Mouse (Mus musculus) gastrocnemius, adult 2 months (tissue): ENCODE measurements around the gene Hsbp1. TPM values are rescaled to one million over a fixed set of nuclear protein-coding genes. Genes with fewer than 3 reads are reported as not detected.
"Not testable (repeated sequence)": the region's sequence is repeated elsewhere in the genome, so short reads cannot be mapped to it uniquely, and the experiment has no call there.

Experiments used
- DNase-seq: peaks from one replicate; pipeline ENCODE4 v3.0.0; 2022
- H3K27ac ChIP-seq: fragments of 200-600 bp; 2 replicates; pipeline ENCODE4 v1.8.1; 2022; ENCODE audit warnings: mild to moderate bottlenecking
- H3K4me3 ChIP-seq: fragments of 200-600 bp; 2 replicates; pipeline ENCODE4 v1.8.1; 2022; ENCODE audit warnings: mild to moderate bottlenecking, moderate library complexity
- CTCF ChIP-seq: fragments of 200-600 bp; IDR thresholded peaks from 2 replicates; pipeline ENCODE4 v1.8.1; 2022; ENCODE audit warnings: antibody characterized with exemption, mild to moderate bottlenecking, moderate library complexity
- intact Hi-C: fragments of 180-260 bp; cut with DNase I; formaldehyde crosslinking; loops from one replicate; pipeline ENCODE4 v1.15.1; 2025
- total RNA-seq, 2 experiments: library from RNA; stranded (reverse); gene quantifications; 2 replicates each; pipeline ENCODE4 v1.2.3; 2021

Gene Hsbp1
- total RNA-seq, 2 experiments from 2014 or later, result 132 to 151 TPM

DNA sequence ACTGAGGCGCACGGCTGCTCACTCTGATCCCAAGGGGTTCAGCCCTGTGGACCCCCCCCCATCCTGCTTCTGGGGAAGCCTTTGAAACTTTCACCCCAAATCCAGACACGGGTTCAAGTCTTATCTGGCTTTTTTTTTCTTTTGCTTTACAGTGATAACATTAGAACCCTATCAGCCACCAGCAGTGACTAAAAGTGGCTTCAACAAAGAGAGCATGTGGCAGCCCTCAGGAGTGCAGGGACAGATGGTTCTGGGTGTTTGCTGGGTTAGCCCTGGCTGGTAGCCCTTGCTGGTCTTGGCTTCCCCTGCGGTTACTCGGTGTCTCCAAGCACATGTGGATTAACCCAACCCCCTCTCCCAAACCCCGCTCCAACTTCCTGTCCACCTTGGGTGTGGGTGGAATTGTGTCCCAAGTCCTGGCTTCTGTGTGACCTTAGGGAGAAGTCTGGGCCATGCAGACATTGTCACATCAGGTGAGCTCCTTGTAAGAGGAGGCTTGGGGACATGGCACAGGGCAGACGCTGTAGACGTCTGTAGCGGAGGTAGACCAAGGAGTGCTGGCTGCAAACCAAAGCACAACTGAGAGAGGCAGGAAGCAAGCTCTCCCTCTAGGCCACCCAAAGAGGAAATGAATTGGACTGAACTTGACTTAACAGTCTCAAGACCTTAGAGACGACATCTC lies 8.8 kb downstream of the Hsbp1 start:
- intact Hi-C loops, result no loop called here
- no peak for DNase-seq
- no peak for TF ChIP-seq CTCF
- no peak overlapping the region for H3K27ac ChIP-seq
- H3K4me3 ChIP-seq, result no peak overlapping the region

DNA sequence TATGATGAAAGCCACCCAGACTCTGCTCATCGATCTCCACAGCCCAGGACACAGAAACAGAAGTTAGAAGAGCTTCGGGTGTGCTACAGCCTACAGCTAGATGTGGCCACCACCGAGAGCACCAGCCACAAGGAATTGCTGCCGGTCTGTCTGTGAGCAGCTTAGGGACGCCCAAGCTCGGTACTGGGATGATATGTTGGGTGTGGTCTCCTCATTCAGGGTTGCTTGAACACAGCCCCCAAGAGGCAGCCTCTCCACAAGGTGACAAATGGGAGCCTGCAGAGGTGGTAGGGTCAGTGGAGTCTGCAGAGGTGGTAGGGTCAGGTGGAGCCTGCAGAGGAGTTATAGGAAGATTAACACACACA lies 9.4 kb downstream of the Hsbp1 start:
- Histone ChIP-seq H3K4me3 (no peak overlapping the region), H3K27ac (no peak overlapping the region)
- no peak for TF ChIP-seq CTCF
- intact Hi-C loops, result no loop called here
- no peak for DNase-seq

DNA sequence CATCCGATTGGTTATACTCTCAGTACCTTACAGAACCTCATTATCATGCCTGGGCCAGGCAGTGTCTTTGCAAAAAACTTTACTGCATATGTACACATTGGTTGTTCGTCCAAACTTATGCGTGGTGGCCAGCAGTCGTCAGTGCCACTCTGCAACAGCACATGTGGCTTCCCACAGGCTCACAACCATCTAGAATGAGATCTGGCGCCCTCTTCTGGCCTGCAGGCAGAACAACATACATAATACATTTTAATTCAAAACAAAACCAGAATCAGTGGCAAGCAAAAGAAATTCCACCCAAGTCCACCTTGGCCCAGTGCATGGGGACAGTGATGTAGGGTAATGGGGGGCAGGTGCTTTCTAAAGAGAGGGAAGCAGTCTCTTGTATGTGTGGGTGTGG lies 12.3 kb downstream of the Hsbp1 start:
- peak; percentile 37; the same call in 1 of the 2 replicates for TF ChIP-seq CTCF
- DNase-seq, intact Hi-C loops, H3K27ac ChIP-seq, H3K4me3 ChIP-seq: not testable (repeated sequence)

DNA sequence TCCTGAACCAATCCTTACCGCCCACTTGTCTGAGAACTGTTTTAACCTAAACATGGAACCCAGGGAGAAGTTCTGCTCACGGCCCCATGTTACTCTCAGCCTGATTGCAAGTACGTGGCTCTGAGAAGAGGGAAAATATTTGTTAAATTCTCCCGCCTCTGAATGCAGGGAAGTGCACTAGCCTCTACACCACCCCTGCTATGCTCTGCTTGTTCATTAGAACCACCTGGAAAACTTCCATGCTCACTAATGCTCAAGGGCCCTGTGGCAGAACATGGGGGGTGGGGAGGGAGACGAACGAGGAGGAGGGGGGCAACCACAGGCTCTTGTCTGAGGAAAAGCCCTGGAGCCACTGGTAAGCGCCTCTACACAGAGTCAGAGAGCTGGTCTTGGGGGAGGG lies 13.9 kb downstream of the Hsbp1 start:
- H3K4me3 ChIP-seq, result no peak overlapping the region
- TF ChIP-seq CTCF, result no peak
- no peak overlapping the region for H3K27ac ChIP-seq
- DNase-seq, result no peak
- intact Hi-C loops, result no loop called here

DNA sequence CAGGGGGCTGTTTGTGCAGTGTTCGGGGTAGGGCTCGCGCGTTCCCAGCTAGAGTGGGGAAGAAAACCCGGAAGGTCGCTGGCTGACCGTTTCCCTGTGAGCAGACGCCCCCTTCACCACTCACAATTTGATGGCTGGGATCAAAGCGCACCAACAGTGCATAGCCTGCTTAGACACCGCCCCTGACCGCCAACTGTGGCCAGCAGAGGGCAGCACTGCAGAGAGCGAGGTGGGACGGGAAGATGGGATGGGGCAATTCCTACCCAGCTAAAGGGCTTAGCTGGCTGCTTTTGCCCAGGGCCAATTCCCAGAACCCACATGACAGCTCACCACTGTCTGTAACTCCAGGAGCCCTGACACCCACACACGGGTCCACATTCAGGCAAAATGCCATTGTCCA lies 14.5 kb downstream of the Hsbp1 start:
- intact Hi-C loops, result loop anchor here (1.0 kb wide), 1 partner anchor 25 kb away; no protein-coding TSS in a partner anchor
- DNase-seq, result peak; percentile 76

DNA sequence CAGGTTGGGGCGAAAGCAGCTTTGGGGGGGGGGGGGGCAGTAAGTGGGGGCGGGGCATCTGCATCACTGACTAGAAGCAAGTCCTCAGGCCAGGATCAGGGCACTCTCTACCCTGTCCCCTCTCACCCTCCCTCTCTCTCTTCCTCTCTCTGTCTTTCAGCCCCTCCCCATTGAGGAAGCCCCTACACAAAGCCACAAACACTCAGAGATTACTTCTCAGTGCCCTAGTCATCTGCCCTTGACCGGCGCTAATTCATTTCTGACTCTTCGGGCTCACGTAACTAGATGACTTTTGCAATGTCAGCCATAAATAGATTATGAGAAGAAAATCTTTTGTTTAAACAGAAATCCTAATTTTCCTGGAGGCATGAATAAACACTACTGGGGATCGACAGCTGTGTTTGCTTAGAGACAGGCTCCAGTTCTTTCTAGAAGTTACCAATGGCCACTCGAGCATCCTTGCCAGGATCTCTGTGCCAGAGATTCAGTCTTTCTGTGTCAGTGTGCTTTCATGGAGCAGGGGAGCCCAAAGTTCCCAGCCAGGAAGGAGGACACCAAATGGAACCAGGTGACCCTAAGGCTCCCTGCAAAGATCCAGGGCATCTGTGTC lies 16.5 kb downstream of the Hsbp1 start:
- no peak overlapping the region for H3K4me3 ChIP-seq
- TF ChIP-seq CTCF, result no peak
- intact Hi-C loops, result no loop called here
- DNase-seq, result no peak
- H3K27ac ChIP-seq, result no peak overlapping the region

More for the DNA sequence above, 14.5 kb downstream of the Hsbp1 start:
- peak; percentile 80 for TF ChIP-seq CTCF
- H3K27ac ChIP-seq, result no peak overlapping the region
- H3K4me3 ChIP-seq, result no peak overlapping the region

DNA sequence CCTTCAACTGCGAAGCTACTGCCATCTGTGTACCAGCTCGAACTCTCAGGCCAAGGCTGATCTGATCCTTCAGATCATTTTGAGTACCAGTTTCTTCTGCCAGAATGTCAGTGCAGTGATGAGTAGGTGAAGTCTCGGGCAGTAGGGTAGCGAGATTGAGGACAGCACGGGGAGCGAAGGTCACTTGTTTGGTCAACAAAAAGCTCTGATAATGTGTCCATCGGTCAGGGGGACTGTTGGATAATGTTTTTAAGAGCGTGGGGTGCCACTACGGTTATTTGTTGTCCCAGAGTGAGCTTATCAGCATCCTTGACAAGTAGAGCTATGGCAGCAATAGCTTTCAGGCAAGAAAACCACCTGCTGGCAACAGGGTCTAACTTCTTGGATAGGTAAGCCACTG lies 30.4 kb downstream of the Hsbp1 start:
- DNase-seq, H3K27ac ChIP-seq, H3K4me3 ChIP-seq, intact Hi-C loops: not testable (repeated sequence)

DNA sequence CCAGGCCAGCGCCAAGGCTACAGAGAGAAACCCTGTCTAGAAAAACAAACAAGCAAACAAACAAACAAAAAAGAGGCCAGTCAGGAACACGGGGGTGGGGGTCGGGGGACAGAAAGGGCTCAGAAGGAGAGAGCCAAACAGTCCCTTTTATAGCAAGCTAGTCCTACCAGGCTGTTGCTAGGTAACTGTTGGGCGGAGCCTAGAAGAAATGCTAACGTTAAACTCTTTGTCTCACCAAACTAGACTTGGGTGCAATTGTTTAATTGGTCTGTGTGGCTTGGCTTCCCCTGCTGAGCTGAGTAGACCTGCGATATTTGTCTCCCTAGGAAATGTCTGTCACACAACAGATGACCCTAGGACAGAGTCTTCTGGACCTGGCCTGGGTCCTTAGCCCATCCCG lies 34.2 kb downstream of the Hsbp1 start:
- intact Hi-C loops, result no loop called here
- no peak overlapping the region for H3K4me3 ChIP-seq
- TF ChIP-seq CTCF, result no peak
- H3K27ac ChIP-seq, result no peak overlapping the region
- DNase-seq, result no peak

DNA sequence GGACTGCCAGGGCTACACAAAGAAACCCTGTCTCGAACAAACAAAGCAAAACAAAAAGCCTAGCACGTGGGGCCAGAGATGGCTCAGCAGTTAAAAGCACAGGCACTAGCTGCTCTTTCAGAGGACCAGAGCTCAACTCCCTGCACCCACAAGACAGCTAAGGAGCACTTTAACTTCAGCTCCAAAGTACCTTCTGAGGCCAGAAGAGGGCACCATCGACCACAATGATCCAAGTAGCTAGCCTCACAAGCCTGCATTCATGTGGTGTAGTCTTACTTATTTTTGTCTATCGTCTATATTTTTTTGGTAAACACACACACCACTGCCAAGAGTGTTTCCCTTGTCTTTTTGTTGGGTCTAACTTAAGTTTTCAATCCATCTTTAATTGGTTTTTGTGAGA lies 36.3 kb downstream of the Hsbp1 start:
- peak; percentile 68 for TF ChIP-seq CTCF
- DNase-seq, result no peak

DNA sequence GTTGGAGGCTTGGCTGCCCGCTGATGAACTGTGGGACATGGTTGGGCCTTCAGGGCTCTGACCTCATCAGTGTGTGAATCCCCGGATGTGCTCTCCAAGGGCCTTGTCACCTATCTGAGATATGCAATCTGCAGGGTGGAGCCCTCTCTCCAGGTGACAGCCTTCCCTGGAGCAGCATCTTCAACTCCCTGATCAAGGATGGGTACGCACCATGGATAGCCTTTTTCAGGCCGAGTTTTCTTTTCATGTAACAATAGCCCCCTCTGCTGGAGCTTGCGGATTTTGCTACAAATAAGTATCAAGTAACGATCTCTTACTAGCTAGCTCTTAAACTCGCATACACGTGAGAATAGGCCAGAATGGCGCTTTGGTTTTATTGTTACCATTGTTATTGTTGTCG lies 40.2 kb downstream of the Hsbp1 start:
- DNase-seq, result peak; percentile 51

More for the DNA sequence above, 36.3 kb downstream of the Hsbp1 start:
- Histone ChIP-seq H3K27ac (no peak overlapping the region), H3K4me3 (no peak overlapping the region)
- intact Hi-C loops, result loop anchor here (1.0 to 10.0 kb wide), 3 partner anchors 68 to 156 kb away; no protein-coding TSS in a partner anchor

DNA sequence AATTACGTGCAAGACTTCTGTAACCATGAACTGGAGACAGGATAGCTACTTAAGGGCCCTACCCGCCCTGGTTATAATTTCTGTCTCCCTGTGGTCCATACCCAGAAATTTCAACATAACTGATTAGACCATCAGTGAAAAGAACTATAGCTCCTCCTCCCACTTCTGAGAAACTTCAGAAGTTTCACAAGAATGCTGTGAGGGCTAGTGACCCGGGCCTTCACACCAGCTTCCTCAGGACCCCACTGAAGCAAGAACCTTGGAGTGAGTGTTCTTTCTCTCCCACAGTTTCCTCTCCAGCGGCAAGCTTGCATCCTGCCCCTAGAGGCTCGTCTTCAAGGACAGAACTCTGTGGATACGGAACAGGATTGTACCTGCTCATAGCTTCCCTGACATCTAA lies 41.6 kb downstream of the Hsbp1 start:
- intact Hi-C loops, result loop anchor here (10.0 kb wide), 1 partner anchor 161 kb away; no protein-coding TSS in a partner anchor
- Histone ChIP-seq H3K27ac (no peak overlapping the region), H3K4me3 (no peak overlapping the region)
- TF ChIP-seq CTCF, result no peak
- no peak for DNase-seq

More for the DNA sequence above, 40.2 kb downstream of the Hsbp1 start:
- no peak overlapping the region for H3K27ac ChIP-seq
- intact Hi-C loops, result loop anchor here (1.0 to 10.0 kb wide), 3 partner anchors 25 to 160 kb away; no protein-coding TSS in a partner anchor
- peak; percentile 74 for TF ChIP-seq CTCF
- H3K4me3 ChIP-seq, result no peak overlapping the region

DNA sequence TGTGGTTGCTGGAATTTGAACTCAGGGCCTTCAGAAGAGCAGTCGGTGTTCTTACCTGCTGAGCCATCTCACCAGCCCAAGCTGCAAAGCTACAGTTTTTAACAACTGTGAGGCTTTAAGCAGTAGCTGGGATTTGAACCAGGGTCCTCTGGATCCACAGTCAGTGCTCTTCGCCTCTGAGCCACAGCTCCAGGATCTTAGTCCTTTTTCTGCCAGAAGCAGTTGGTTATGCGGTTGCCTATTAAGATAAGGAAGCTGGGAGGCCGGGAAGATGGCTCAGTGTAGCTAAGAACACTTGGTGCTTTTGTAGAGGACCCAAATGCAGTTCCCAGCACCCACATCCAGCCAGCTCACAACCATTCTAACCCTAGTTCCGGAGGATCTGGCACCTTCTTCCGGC lies 42.7 kb downstream of the Hsbp1 start:
- intact Hi-C loops, result loop anchor here (10.0 kb wide), 1 partner anchor 162 kb away; no protein-coding TSS in a partner anchor
- TF ChIP-seq CTCF, result no peak
- no peak for DNase-seq
- Histone ChIP-seq H3K4me3 (no peak overlapping the region), H3K27ac (no peak overlapping the region)

DNA sequence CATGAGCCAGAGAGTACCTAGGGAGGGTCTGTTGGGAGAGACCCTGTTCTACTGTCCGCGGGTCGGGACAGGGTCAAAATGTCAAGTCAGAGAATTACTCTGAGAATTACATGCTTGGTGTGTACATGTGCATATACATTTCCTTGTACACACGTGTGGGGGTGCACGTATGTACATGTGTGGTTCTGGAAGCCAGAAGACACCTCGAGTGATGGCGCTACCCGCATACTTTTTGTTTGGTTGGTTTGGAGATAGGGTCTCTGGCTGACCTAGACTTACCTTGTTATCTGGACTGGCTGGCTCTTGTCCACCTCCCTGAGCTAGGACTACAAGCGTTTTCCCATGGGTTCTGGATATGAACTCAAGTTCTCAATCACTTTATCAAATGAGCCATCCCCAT lies 49.8 kb downstream of the Hsbp1 start:
- peak overlapping the region; percentile 98 for H3K27ac ChIP-seq
- DNase-seq, result no peak

More for the DNA sequence above, 49.8 kb downstream of the Hsbp1 start:
- TF ChIP-seq CTCF, result no peak
- intact Hi-C loops, result loop anchor here (5.0 kb wide), 1 partner anchor 1107 kb away; no protein-coding TSS in a partner anchor
- H3K4me3 ChIP-seq, result peak overlapping the region; percentile 89
